Comparison of ENCODE assay signal across 28 mouse cellular contexts in the genomic region with DNA sequence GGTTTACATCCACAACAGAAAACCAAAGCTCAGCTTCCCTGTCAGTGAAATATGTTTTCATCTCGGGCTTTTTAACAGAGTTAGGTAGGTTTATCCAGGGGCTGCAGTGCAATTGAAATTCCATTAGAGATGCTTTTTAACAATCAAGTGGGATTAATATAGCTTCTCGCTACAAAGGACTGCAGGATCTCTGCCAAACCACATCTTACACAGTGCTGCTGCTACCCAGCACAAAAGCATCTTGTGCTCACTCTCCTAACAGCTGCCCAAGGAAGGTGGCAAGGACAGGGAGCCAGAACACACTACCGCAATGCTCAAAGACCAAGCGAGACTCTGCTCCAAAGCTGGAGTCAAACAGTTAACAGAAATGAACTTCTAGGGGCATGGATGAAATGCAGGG.
"Had no signal": no experiment of that assay in that cellular context is flagged by ENCODE, and none has a peak within 500 bp of the region (broad histone marks: within the 10 kb centered on the region; RNA-seq: fewer than 3 reads in every experiment).

No protein-coding gene starts in this region.

- H3K9ac ChIP-seq: heart, embryonic 13.5 days; heart, embryonic 15.5 days; hindbrain, embryonic 13.5 days; hindbrain, embryonic 15.5 days; kidney, embryonic 15.5 days; limb, embryonic 12.5 days; liver, embryonic 13.5 days; liver, embryonic 15.5 days had no signal

- ATAC-seq: hindbrain, postnatal 0 days; intestine, embryonic 16.5 days had no signal

- H3K4me2 ChIP-seq: heart, embryonic 11.5 days; heart, embryonic 13.5 days; heart, embryonic 15.5 days; hindbrain, embryonic 13.5 days; hindbrain, embryonic 15.5 days; kidney, embryonic 15.5 days; limb, embryonic 12.5 days; liver, embryonic 11.5 days; liver, embryonic 13.5 days; liver, embryonic 15.5 days had no signal

- H3K27ac ChIP-seq: gastrocnemius, adult 2 months; heart, adult 2 months; heart, embryonic 13.5 days; heart, embryonic 15.5 days; hindbrain, embryonic 13.5 days; hindbrain, embryonic 15.5 days; hindbrain, postnatal 0 days; kidney, embryonic 15.5 days; kidney, postnatal 0 days; left cerebral cortex, adult 2 months; limb, embryonic 10.5 days; limb, embryonic 12.5 days; liver, embryonic 13.5 days; liver, embryonic 15.5 days had no signal

- DNase-seq: gastrocnemius, adult 2 months; gastrocnemius, postnatal 10 days; gastrocnemius, postnatal 25 days; heart, adult 11 months; heart, adult 2 months; heart, postnatal 14 days; heart, postnatal 36 days; kidney, adult 11 months; kidney, adult 2 months; kidney, adult 9 months; kidney, postnatal 14 days; kidney, postnatal 36 days; liver; liver, embryonic 13.5 days had no signal

- H3K9me3 ChIP-seq: heart, embryonic 13.5 days; heart, embryonic 15.5 days; hindbrain, embryonic 13.5 days; hindbrain, embryonic 15.5 days; kidney, embryonic 15.5 days; limb, embryonic 10.5 days; limb, embryonic 12.5 days; liver, embryonic 13.5 days; liver, embryonic 15.5 days had no signal

- H3K27me3 ChIP-seq: heart, embryonic 13.5 days; heart, embryonic 15.5 days; hindbrain, embryonic 13.5 days; hindbrain, embryonic 15.5 days; kidney, embryonic 15.5 days; limb, embryonic 12.5 days; liver, embryonic 13.5 days; liver, embryonic 15.5 days had no signal

- H3K36me3 ChIP-seq: heart, embryonic 13.5 days; heart, embryonic 15.5 days; hindbrain, embryonic 13.5 days; hindbrain, embryonic 15.5 days; kidney, embryonic 15.5 days; limb, embryonic 10.5 days; limb, embryonic 12.5 days; liver, embryonic 13.5 days; liver, embryonic 15.5 days had no signal

- H3K4me1 ChIP-seq: heart, embryonic 13.5 days; heart, embryonic 15.5 days; hindbrain, embryonic 13.5 days; hindbrain, embryonic 15.5 days; kidney, embryonic 15.5 days; limb, embryonic 10.5 days; limb, embryonic 12.5 days; liver, embryonic 13.5 days; liver, embryonic 15.5 days had no signal

- H3K4me3 ChIP-seq: gastrocnemius, adult 2 months; heart, adult 2 months; heart, embryonic 13.5 days; heart, embryonic 15.5 days; hindbrain, embryonic 13.5 days; hindbrain, embryonic 15.5 days; kidney, embryonic 15.5 days; left cerebral cortex, adult 2 months; limb, embryonic 10.5 days; limb, embryonic 12.5 days; liver, embryonic 13.5 days; liver, embryonic 15.5 days had no signal
